In genomic region chr7:92687556-92688298, GRCm38 (mm10) we compare ENCODE assay signal across 24 mouse cellular contexts. TPM values are rescaled to one million over a fixed set of nuclear protein-coding genes. Genes with fewer than 3 reads are reported as not detected.
"Had no signal": no experiment of that assay in that cellular context is flagged by ENCODE, and none has a peak within 500 bp of the region (broad histone marks: within the 10 kb centered on the region; RNA-seq: fewer than 3 reads in every experiment).

No protein-coding gene starts in this region.

- H3K27me3 ChIP-seq: heart, embryonic 12.5 days; liver, embryonic 13.5 days had no signal

- H3K27ac ChIP-seq: heart, embryonic 10.5 days; hindbrain, embryonic 14.5 days; left cerebral cortex, adult 2 months; limb, embryonic 10.5 days; limb, embryonic 12.5 days; liver, embryonic 13.5 days had no signal

- ATAC-seq: forebrain, postnatal 0 days; hindbrain, embryonic 16.5 days; inflammation-experienced regulatory T-cells, adult 6 months had no signal

- H3K9ac ChIP-seq: forebrain, postnatal 0 days; heart, embryonic 12.5 days; hindbrain, embryonic 14.5 days; limb, embryonic 12.5 days; liver, embryonic 13.5 days had no signal

- H3K9me3 ChIP-seq: heart, embryonic 10.5 days; heart, embryonic 12.5 days; limb, embryonic 10.5 days; limb, embryonic 12.5 days; liver, embryonic 13.5 days had no signal

- DNase-seq: forebrain, postnatal 0 days; gastrocnemius, postnatal 14 days; gastrocnemius, postnatal 36 days; heart, adult 18-20 months; heart, postnatal 10 days; heart, postnatal 36 days; kidney, adult 18-20 months; kidney, adult 8-10 months; kidney, postnatal 10 days; kidney, postnatal 25 days; kidney, postnatal 4 days; layer of hippocampus, adult 9-11 months; liver; liver, embryonic 13.5 days had no signal

- H3K4me2 ChIP-seq: heart, embryonic 12.5 days; hindbrain, embryonic 14.5 days; limb, embryonic 12.5 days; liver, embryonic 11.5 days; liver, embryonic 13.5 days had no signal

- H3K4me3 ChIP-seq: heart, embryonic 10.5 days; heart, embryonic 12.5 days; left cerebral cortex, adult 2 months; limb, embryonic 10.5 days; limb, embryonic 12.5 days; liver, embryonic 13.5 days had no signal

- H3K4me1 ChIP-seq: heart, embryonic 10.5 days; heart, embryonic 12.5 days; limb, embryonic 10.5 days; limb, embryonic 12.5 days; liver, embryonic 13.5 days had no signal

- H3K36me3 ChIP-seq: heart, embryonic 10.5 days; heart, embryonic 12.5 days; limb, embryonic 10.5 days; limb, embryonic 12.5 days; liver, embryonic 13.5 days had no signal

RNA-seq across cellular contexts. Expression of gene Ankrd42, which starts 50.8 kb away (rescaled TPM):
- polyA plus RNA-seq: inflammation-experienced regulatory T-cells, adult 6 months had no signal

RNA-seq across cellular contexts. Expression of gene Rab30, which starts 53.7 kb away (rescaled TPM):
- total RNA-seq: hematopoietic stem cell, adult 5-6 weeks had no signal
